Mouse (Mus musculus): Measurements from ENCODE around the gene Wdr62.

- TF ChIP-seq CTCF (IDR thresholded peaks at IDR 0.05; ENCODE audit: low read depth), result no peak
- no peak for TF ChIP-seq EP300 (IDR thresholded peaks at IDR 0.05; ENCODE audit: low read depth)
Observed at GRCm38 (mm10) chr7:30217277-30217676, 62.9 kb downstream of the Wdr62 start.
